24 mouse cellular contexts compared by ENCODE assay signal in genomic region chr17:93237355-93237754, GRCm38 (mm10). TPM values are rescaled to one million over a fixed set of nuclear protein-coding genes. Genes with fewer than 3 reads are reported as not detected.
A peak's percentile ranks its signal among the peaks of the same experiment; 100 is the strongest.
DNase-seq lines count a peak whose midpoint lies in the region; ATAC-seq and TF ChIP-seq lines count a peak whose summit lies in the region.
"Had no signal": no experiment of that assay in that cellular context is flagged by ENCODE, and none has a peak within 500 bp of the region (broad histone marks: within the 10 kb centered on the region; RNA-seq: fewer than 3 reads in every experiment).

No protein-coding gene starts in this region.

- no peaks in the 10 kb centered on the region for H3K9me3 ChIP-seq in lung, postnatal 0 days (ENCODE audit: low read length)
- H3K9me3 ChIP-seq: embryonic facial prominence, embryonic 13.5 days; embryonic facial prominence, embryonic 15.5 days; forebrain, embryonic 10.5 days; forebrain, embryonic 12.5 days had no signal

- no peaks in the 10 kb centered on the region for H3K4me1 ChIP-seq in lung, postnatal 0 days (ENCODE audit: insufficient read depth, low read depth, low read length)
- H3K4me1 ChIP-seq: embryonic facial prominence, embryonic 13.5 days; embryonic facial prominence, embryonic 15.5 days; forebrain, embryonic 10.5 days; forebrain, embryonic 12.5 days had no signal

- no peak for TF ChIP-seq POLR2A in brain, embryonic 14.5 days (IDR thresholded peaks at IDR 0.05; ENCODE audit: borderline replicate concordance, extremely low read depth, insufficient read depth, insufficient read length, poor library complexity, severe bottlenecking)

- H3K36me3 ChIP-seq in lung, postnatal 0 days (ENCODE audit: insufficient read depth, low read length) = no peaks in the 10 kb centered on the region
- H3K36me3 ChIP-seq: embryonic facial prominence, embryonic 13.5 days; embryonic facial prominence, embryonic 15.5 days; forebrain, embryonic 10.5 days; forebrain, embryonic 12.5 days had no signal

- H3K27me3 ChIP-seq in lung, postnatal 0 days (replicated peaks; ENCODE audit: insufficient read depth, low read length) = no peaks in the 10 kb centered on the region
- H3K27me3 ChIP-seq: embryonic facial prominence, embryonic 13.5 days; embryonic facial prominence, embryonic 15.5 days; forebrain, embryonic 12.5 days had no signal

- ATAC-seq in lung, postnatal 0 days = peak; percentile 95
- ATAC-seq: forebrain, embryonic 14.5 days; forebrain, embryonic 16.5 days had no signal

- H3K4me3 ChIP-seq in lung, postnatal 0 days (ENCODE audit: low read depth, low read length) = no peak overlapping the region
- H3K4me3 ChIP-seq: embryonic facial prominence, embryonic 13.5 days; embryonic facial prominence, embryonic 15.5 days; erythroblast, embryonic 14.5 days; forebrain, embryonic 10.5 days; forebrain, embryonic 12.5 days had no signal

- H3K9ac ChIP-seq in lung, postnatal 0 days (replicated peaks; ENCODE audit: low read depth) = no peak overlapping the region
- H3K9ac ChIP-seq: embryonic facial prominence, embryonic 13.5 days; embryonic facial prominence, embryonic 15.5 days; forebrain, embryonic 12.5 days had no signal

- no peak overlapping the region for H3K4me2 ChIP-seq in lung, postnatal 0 days (replicated peaks; ENCODE audit: low read depth, low read length)
- H3K4me2 ChIP-seq: embryonic facial prominence, embryonic 13.5 days; embryonic facial prominence, embryonic 15.5 days; forebrain, embryonic 12.5 days had no signal

- peak; percentile 74 for DNase-seq in lung, postnatal 0 days (ENCODE audit: low spot score)
- no peak for DNase-seq in lung, postnatal 14 days
- peak; percentile 16 for DNase-seq in brain, adult 2 months (ENCODE audit: low read depth, low spot score)
- peak; percentile 5 for DNase-seq in brain, embryonic 14.5 days (ENCODE audit: low read depth)
- no peak for DNase-seq in layer of hippocampus, adult 18-20 months (ENCODE audit: low spot score in 2 of 2)
- DNase-seq: adrenal gland, adult 2 months; adrenal gland, postnatal 10 days; adrenal gland, postnatal 25 days; cerebellum, adult 11 months; cerebellum, adult 18-20 months; cerebellum, adult 8-10 months; cerebellum, adult 9-11 months; cerebellum, postnatal 14 days; cerebellum, postnatal 36 days; embryo, embryonic 11 days had no signal

- no peak for TF ChIP-seq CTCF in lung, postnatal 0 days (IDR thresholded peaks at IDR 0.05)
- TF ChIP-seq CTCF in brain, embryonic 14.5 days (IDR thresholded peaks at IDR 0.05; ENCODE audit: borderline replicate concordance, extremely low read depth, insufficient read depth, insufficient read length) = no peak

- TF ChIP-seq EP300 in lung, postnatal 0 days (IDR thresholded peaks at IDR 0.05) = no peak

- no peak overlapping the region for H3K27ac ChIP-seq in lung, postnatal 0 days (ENCODE audit: low read length)
- H3K27ac ChIP-seq: embryonic facial prominence, embryonic 13.5 days; embryonic facial prominence, embryonic 15.5 days; forebrain, embryonic 10.5 days; forebrain, embryonic 12.5 days had no signal

RNA-seq across cellular contexts. Expression of gene Adcyap1, which starts 38.5 kb away (rescaled TPM):
- polyA plus RNA-seq in lung, postnatal 0 days (2015; fragmentation: Nextera tagmentation; extraction: Ambion mirVana) = 0.17 and 0.20 TPM in 2 replicates
- polyA plus RNA-seq in brain, embryonic 14.5 days (2012; rRNA removed) = 12.7 and 20.2 TPM in 2 replicates
- 1 to 10 TPM; 4.5 to 8.3 TPM for total RNA-seq in layer of hippocampus, adult 18-20 months (2021)
- total RNA-seq: adrenal gland, postnatal 25 days; common myeloid progenitor, adult 5-6 weeks; MEL had no signal
- polyA plus RNA-seq: erythroblast, embryonic 14.5 days had no signal

Comparison
In these comparisons a context has a peak if more than half of its experiments do, and no peak if none do; other contexts are left out.
1. DNase-seq: peak in lung, postnatal 0 days (single experiment), brain, adult 2 months (single experiment) and brain, embryonic 14.5 days (single experiment); none in lung, postnatal 14 days (single experiment) and layer of hippocampus, adult 18-20 months (0 of 2).
2. RNA of gene Adcyap1, which starts 38.5 kb away (polyA plus RNA-seq): 12.7 to 20.2 TPM in brain, embryonic 14.5 days; 0.17 to 0.20 TPM in lung, postnatal 0 days; every median in the first group is over 10 times any median in the second.